Mouse (Mus musculus) embryonic fibroblast, embryonic 13.5 days (primary cell): ENCODE results near the gene Crat. TPM values are rescaled to one million over a fixed set of nuclear protein-coding genes. Genes with fewer than 3 reads are reported as not detected.

Experiments
- H3K27ac ChIP-seq: 2 replicates; pipeline ENCODE4 v1.5.1; 2012; ENCODE audit warnings: low read length, control low read depth, inconsistent platforms; ENCODE audit not compliant: insufficient read depth
- H3K4me1 ChIP-seq: 2 replicates; pipeline ENCODE4 v1.6.1; 2011; ENCODE audit warnings: low read length; ENCODE audit not compliant: control insufficient read depth, insufficient read depth
- H3K4me3 ChIP-seq: 2 replicates; pipeline ENCODE4 v1.5.1; 2011; ENCODE audit warnings: mild to moderate bottlenecking, control low read depth, low read length; ENCODE audit not compliant: insufficient read depth
- CTCF ChIP-seq: IDR thresholded peaks from 2 replicates; pipeline ENCODE4 v1.5.1; 2011; ENCODE audit warnings: mild to moderate bottlenecking, control low read depth, low read length, moderate library complexity, borderline replicate concordance; ENCODE audit not compliant: insufficient read depth
- POLR2A ChIP-seq: IDR thresholded peaks from 2 replicates; pipeline ENCODE4 v1.6.1; 2011; ENCODE audit warnings: low read depth, mild to moderate bottlenecking, control low read depth, low read length, moderate library complexity
- polyA plus RNA-seq: library from polyadenylated mRNA; stranded (reverse); fragments of >200 nt; gene quantifications from 2 replicates; pipeline ENCODE4 v1.2.4, GENCODE M21; 2011; ENCODE audit warnings: low read depth; ENCODE audit not compliant: missing spikeins, insufficient read length

Crat gene
- polyA plus RNA-seq, 1 experiment: 29.1 TPM

GRCm38 (mm10) chr2:30380564-30381376 lies 34.8 kb downstream of the Crat start:
- Histone ChIP-seq H3K4me3 (no peak overlapping the region), H3K27ac (no peak overlapping the region), H3K4me1 (no peaks in the 10 kb centered on the region)
- no peak for TF ChIP-seq CTCF
- TF ChIP-seq POLR2A: no peak

- no peak overlapping the region for H3K27ac ChIP-seq
- H3K4me1 ChIP-seq: no peaks in the 10 kb centered on the region
- H3K4me3 ChIP-seq: no peak overlapping the region
- no peak for TF ChIP-seq CTCF
- TF ChIP-seq POLR2A: no peak
These were observed 36.3 kb downstream of the Crat start for GRCm38 (mm10) chr2:30379307-30379706.

GRCm38 (mm10) chr2:30377721-30378120 lies 37.9 kb downstream of the Crat start:
- H3K4me1 ChIP-seq: no peaks in the 10 kb centered on the region
- H3K27ac ChIP-seq: no peak overlapping the region
- TF ChIP-seq CTCF (no peak), POLR2A (no peak)
- H3K4me3 ChIP-seq: no peak overlapping the region

GRCm38 (mm10) chr2:30375893-30376292 lies 39.7 kb downstream of the Crat start:
- H3K27ac ChIP-seq: no peak overlapping the region
- H3K4me1 ChIP-seq: no peaks in the 10 kb centered on the region
- H3K4me3 ChIP-seq: no peak overlapping the region
- TF ChIP-seq POLR2A: no peak
- TF ChIP-seq CTCF: no peak

- no peaks in the 10 kb centered on the region for H3K4me1 ChIP-seq
- TF ChIP-seq POLR2A (no peak), CTCF (no peak)
- H3K4me3 ChIP-seq: no peak overlapping the region
- H3K27ac ChIP-seq: no peak overlapping the region
These were observed 42.9 kb downstream of the Crat start for GRCm38 (mm10) chr2:30372726-30373125.

GRCm38 (mm10) chr2:30371544-30371943 lies 44.1 kb downstream of the Crat start:
- no peak overlapping the region for H3K4me3 ChIP-seq

GRCm38 (mm10) chr2:30366203-30366602 lies 49.4 kb downstream of the Crat start:
- Histone ChIP-seq H3K4me1 (0 out of 2 replicates have a peak, but pooled peaks cover 3% of the 10 kb centered on the region), H3K27ac (no peak overlapping the region), H3K4me3 (no peak overlapping the region)
- TF ChIP-seq POLR2A (no peak), CTCF (no peak)

More at GRCm38 (mm10) chr2:30371544-30371943, 44.1 kb downstream of the Crat start:
- no peaks in the 10 kb centered on the region for H3K4me1 ChIP-seq
- H3K27ac ChIP-seq: no peak overlapping the region
- TF ChIP-seq POLR2A: no peak
- no peak for TF ChIP-seq CTCF

GRCm38 (mm10) chr2:30365281-30366069 lies 50.1 kb downstream of the Crat start:
- Histone ChIP-seq H3K27ac (no peak overlapping the region), H3K4me3 (peak overlapping the region; percentile 72), H3K4me1 (0 out of 2 replicates have a peak, but pooled peaks cover 3% of the 10 kb centered on the region)
- TF ChIP-seq CTCF: no peak
- no peak for TF ChIP-seq POLR2A

- Histone ChIP-seq H3K4me3 (peak within 1 kb of the TSS; percentile 72), H3K4me1 (0 out of 2 replicates have a peak, but pooled peaks cover 3% of the 10 kb centered on the region), H3K27ac (no peak within 1 kb of the TSS)
- TF ChIP-seq POLR2A: peak; percentile 90
- no peak for TF ChIP-seq CTCF
These were observed 51.6 kb downstream of the Crat start, which contains the start of gene Miga2 for GRCm38 (mm10) chr2:30363773-30364650. TSS of gene Miga2 (plus strand) at chr2:30364233.
